Mouse (Mus musculus): ENCODE measurements around the gene Il17rd. TPM values are rescaled to one million over a fixed set of nuclear protein-coding genes. Genes with fewer than 3 reads are reported as not detected.
A peak's percentile ranks its signal among the peaks of the same experiment; 100 is the strongest.

Il17rd gene
- total RNA-seq, 2 experiments from 2014 or later = 0.11 TPM; not detected in 1

DNA sequence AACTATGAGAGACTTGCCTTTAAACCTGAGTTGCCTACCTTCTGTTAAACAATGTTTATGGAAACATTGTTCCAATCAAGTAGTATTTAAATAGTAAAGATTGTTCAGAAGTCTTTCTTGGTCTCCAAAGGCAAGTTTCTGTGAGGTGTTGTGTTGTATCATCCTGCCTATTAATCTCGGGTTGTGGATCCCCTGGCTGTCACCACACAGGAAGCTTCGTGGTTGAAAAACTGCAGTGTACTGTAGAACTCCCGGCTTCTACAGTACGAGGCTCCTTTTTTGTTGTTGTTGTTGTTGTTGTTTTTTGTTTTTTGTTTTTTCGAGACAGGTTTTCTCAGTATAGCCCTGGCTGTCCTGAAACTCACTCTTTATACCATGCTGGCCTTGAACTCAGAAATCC lies 46.7 kb downstream of the Il17rd start:
- no peak for ATAC-seq (ENCODE audit: poor library complexity, severe bottlenecking)

DNA sequence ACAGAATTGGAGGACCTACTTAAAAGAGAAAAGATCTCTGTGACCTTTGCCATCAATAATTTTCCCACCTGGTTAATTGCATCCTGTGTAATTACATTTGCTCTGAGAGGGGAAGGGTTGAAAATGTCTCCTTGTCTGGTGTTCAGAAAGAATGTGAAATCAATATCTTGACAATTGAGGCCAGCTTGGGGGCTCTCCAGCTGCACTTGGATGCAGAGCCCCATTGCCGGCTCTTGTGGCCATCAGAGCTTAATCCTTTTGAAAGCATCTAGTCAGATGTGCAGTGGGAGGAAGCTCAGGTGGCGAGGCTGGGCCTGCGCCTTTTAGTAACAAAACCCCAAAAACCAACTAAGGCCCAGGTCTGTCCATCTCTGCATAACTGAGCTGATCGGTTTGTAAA lies 47.3 kb downstream of the Il17rd start:
- ATAC-seq (ENCODE audit: poor library complexity, severe bottlenecking) = no peak

DNA sequence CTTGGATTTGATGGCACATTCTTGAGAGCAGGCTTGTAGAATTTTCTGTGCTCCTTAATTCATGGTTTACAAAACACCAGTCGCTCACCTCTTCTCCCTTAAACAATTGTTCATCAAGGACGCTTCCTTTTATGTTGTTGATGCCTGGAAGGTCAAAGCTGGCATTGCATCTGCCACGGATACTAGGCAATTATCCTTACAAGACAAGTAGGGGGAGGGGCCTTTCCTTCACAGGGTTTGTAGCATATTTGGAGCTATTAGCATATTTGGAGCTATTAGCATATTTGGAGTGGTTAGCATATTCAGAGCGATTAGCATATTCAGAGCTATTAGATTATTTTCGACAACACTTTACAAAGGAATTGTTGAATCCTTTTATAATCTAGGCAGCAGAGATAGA lies 55.5 kb downstream of the Il17rd start:
- no peak for ATAC-seq (ENCODE audit: poor library complexity, severe bottlenecking)

DNA sequence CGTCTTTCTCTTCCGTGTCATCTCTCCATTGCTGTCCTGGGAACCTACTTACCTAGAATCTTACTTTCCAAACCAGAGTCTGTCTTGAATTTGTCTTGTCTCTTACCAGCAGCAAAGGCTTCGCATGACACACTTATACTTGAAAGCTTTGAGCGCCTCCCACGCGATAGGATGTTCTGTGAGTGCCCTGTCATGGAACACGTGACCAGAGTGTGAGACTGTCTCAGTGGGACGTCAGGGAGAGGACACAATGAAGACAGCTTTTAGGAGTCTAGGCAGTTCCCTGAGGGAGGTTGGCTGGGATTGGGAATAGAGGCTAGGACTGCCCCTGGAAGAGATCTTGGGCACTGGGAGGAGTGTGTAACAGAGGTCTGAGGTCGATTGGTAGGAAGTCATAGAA lies 57.4 kb downstream of the Il17rd start:
- ATAC-seq (ENCODE audit: poor library complexity, severe bottlenecking) = no peak

DNA sequence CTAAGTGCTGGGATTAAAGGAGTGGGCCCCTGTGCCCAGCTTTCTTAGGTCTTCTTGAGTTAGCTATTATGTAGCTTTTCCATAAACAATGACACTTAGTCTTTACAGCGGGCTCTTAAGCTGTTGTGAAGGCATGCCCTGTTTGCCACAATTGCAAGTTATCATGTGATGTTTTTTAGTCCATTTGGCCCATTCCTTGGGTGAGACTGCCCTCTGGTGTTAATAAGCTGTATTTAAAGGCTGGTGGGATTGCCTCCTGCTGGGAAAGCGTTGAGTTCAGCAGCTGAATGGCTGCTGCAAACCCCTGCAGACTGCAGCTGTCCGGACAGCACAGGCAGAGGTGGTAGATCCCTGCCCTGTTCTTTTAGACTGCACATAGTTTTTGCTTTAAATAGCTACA lies 58.0 kb downstream of the Il17rd start:
- peak; percentile 68 for ATAC-seq (ENCODE audit: poor library complexity, severe bottlenecking)

DNA sequence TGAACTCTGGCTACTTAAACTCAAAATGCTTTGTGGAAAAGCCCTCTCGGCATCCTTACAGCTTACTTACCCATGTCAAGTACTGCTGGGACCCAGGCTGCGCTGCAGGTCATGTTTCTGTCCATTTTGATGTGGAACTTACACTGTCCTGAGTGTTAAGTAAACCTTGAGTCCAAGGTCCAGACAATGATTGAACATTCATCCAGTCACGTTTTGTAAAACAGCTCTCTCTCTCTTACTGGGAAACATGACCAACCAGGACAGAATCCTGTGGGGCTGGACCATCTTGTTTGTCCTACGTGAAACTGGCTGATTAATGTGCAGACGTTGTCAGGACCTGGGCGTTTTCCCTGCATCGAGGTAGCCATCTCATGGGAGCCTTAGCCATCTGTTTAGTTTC lies 63.0 kb downstream of the Il17rd start:
- no peak for ATAC-seq (ENCODE audit: poor library complexity, severe bottlenecking)

DNA sequence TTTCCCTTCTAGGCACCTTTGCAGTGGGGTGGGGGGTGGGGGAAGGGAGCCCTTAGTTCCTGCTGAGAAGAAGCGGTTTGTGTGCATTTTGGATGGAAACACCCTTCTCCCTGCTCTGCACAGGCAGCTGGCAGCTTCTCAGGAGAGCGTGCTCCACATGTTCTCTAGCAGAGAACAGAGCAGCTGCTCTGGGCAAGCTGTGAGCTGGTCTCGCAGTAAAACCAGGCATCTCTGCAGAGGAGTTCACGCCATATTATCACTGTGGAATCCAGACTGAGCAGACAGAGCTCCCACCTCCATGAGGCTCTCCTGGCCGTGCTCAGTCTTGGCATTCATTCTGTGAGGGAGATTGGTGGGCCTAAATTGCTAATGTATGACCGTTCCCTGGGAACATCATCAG lies 64.0 kb downstream of the Il17rd start:
- ATAC-seq (ENCODE audit: poor library complexity, severe bottlenecking) = no peak

DNA sequence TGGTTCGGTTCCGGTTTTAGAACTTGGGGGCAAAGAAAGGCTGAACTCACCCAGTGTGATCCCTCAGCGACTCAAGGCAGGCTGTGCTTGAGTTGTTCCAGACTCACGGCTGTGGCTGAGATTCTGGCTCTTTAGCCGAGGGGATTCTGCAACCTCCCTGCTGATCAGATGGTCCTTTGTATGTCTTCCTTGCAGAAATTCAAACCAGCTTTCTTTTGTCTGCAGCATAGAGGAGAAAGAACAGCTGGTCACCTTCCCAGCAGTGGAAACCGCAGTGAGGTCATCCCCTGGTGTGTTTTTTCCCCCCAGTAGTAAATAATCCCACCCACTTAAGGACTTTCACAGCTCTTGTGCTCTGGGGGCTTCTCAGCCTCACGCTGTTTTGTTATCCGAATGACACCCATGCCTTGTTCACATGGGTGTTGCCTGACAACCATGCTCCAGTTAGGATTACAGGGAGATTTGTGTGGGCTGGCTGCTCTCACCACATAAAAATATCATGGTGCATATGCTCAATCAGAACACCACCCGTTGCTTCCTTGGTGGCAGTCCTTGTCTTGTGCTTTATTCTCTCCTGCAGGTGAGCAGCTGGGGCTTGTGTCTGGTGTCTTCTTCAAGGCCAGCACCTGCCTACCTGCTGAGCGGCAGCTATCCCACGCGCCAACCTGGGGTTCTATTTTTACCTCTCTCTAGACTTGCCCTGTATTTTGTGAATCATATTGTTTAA lies 67.2 kb downstream of the Il17rd start:
- ATAC-seq (ENCODE audit: poor library complexity, severe bottlenecking) = no peak

DNA sequence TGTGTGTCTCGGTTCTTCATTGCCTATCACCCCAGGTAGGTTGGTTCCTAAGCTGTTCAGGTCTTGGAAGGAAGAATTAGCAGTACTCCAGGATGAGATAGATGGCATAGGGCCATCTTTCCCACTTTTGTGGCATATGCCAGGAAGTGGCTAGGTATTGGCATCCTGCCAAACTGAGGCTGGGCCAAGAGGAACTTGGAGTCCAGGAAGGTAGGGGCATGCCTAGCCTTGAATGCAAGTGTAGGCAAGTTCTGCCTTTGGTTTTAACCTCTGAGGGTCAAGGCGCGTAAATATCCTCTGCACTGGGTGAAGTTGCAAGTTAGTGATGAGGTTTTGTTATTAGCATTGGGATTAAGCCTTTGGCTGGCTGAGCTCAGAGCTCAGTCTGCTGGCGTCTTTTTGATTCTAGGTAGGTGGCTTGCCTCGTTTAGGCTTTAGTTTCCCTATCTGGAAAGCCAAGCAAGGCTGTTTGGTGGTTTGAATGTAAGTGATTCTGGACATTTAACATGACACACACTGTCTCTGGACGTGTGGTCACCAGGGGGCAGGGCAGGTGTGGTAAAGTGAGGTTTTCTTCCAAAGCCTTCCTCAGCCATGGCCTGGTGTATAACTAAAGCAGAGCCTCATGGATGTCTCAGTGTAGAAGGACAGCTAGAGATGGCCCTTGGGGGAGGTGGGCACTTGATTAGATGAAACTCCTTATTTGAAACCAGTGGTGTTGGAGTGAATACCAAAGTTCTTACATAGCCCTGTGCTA lies 70.2 kb downstream of the Il17rd start:
- no peak for ATAC-seq (ENCODE audit: poor library complexity, severe bottlenecking)

DNA sequence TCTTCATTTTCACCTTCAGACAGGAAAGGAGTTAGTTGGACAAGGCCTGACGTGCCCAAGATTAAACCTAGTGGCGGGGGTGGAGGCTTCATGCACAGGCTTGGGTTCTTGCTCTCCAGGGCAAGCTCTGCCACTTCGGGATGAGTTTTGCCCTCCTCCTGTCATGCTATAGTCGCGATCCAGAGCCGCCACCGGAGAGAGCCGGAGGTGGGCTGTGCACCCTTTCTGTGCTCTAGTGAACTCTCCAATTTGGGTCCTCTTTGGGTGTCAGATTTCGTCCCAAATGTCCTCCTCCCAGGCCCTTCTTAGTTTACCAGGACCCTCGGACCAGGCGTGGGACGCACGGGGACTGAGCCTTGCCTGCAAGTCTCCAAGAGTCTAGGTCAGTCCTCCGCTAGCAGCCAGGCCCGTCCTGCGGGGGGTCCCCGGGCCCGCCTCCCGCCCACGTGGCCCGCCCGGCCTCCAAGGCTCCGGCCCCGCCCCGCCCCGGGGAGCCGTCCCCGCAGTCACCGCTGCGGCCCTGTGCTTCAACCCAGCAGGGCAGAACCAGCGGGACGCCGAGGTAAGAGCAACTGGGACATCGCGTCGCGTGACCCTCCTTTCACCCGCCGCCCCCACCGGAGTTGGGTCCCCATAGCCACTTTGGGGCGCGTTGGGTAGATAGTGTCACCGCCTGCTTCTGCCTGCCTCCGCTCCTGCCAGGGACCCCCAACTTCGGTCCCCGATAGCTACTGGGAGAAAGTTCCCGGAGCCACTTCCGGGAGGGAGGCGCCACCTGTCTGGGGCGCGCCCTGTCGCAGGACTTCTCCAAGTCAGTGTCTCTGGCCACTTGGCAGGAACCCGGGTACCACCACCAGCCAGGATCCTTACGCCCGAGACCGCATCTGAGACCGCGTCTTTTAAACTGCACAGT lies 75.9 kb downstream of the Il17rd start, which contains the start of gene Arhgef3:
TSS of gene Arhgef3 (plus strand) at position 538 of the 913 bp plus-strand sequence.
- no peak for ATAC-seq (ENCODE audit: poor library complexity, severe bottlenecking)

DNA sequence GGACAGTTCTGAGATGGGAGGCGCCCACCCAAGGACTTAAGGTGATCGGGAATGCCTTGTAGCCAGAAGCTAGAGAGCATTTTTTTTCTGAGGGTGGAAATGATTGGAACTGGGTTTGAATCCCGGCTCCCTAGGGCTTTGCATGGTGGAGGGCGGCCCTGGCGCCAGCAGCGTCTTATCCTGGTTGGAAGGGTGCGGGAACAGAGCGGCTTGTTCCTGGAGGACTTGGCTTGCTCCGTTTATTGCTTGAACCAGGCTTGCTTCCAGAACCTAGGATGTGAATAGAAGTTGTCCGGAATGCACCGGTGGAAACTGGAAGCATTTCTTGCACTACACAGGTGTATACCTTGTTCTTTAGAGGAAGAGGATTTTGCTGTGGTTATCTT lies 76.5 kb downstream of the Il17rd start:
- ATAC-seq (ENCODE audit: poor library complexity, severe bottlenecking) = no peak

DNA sequence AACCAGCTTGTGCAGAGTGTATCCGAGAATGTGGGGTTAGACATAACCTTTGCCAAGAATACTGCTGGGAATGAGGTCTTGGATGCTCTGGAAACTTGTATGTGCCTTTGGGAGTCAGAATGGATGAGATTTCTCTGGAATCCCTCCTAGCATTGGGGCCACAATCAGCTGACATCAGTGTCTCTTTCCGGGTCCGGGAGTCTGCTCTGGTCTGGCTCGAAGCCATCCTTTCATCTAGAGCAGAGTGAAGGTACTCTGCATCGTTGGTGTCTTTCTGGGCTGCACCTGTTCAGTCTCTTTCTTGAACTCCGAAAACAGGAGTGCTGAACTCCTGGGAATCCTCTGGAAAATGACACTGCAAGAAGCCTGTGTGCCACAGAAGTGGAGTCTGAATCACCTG lies 77.2 kb downstream of the Il17rd start:
- ATAC-seq (ENCODE audit: poor library complexity, severe bottlenecking) = no peak

DNA sequence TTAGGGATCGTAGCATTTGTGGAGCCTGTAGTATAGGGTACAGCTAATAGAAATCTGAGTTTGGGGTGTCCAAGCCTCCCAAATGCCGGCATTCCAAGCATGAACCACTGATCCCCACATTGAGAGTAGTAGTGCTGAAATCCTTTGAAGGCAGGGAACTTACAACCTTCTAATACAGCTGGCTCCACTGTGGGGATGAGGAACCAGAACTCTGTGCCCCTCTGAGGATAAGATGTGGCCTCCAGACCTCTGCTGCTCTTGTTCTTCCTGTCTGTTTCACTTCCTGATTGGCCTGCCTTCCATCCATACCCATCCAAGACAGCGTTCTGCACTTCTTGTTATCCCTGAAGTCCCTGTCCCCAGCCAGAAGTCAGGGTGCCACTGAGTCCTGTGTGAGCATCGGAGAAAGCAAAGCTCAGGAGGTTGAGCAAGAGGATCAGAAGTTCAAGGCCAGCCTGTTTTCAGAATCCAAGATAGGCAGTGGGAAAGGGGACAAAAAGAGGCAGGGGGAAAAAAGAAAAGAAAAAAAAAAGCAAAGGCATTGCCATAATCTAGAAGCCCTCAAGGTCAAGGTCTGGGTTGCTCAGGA lies 77.9 kb downstream of the Il17rd start:
- peak; percentile 57 for ATAC-seq (ENCODE audit: poor library complexity, severe bottlenecking)

DNA sequence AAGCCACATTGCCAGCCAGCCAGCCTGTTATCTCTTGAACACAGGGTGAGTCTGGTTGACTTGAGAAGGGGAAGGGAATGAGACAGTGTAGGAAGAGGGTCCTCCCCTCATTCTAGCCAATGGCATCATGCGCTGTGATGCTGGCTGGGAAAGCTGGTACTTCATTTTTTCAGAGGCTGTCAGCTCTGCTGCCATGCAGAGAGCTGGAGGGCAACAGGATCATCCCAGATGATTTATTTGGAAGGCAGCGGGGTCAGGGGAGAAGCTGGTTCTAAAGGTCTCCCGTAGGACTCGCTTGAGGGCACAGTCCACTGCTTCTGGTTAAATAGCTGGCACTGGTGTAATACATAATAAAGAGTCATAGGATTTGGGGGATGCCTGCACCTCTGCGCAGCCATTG lies 79.8 kb downstream of the Il17rd start:
- ATAC-seq (ENCODE audit: poor library complexity, severe bottlenecking) = no peak

DNA sequence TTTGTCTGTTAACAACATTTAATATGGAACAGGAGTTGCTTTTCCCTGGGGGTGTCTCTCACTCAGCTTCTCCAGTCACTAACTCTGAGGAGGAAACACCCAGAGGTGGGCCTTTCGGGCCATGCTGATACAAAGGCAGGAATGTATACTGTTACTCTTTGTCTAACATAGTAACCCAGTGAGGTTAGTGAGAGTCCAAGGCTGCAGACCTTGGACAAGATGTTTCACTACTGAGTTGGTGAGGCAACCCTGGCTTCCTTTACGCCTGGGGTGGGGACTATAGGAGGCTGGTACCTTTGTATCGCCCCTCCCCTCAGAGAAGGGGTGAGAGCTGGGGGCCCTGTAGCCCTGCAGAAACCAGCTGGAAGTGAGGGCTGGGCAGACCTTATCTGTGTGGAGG lies 83.9 kb downstream of the Il17rd start:
- no peak for ATAC-seq (ENCODE audit: poor library complexity, severe bottlenecking)

DNA sequence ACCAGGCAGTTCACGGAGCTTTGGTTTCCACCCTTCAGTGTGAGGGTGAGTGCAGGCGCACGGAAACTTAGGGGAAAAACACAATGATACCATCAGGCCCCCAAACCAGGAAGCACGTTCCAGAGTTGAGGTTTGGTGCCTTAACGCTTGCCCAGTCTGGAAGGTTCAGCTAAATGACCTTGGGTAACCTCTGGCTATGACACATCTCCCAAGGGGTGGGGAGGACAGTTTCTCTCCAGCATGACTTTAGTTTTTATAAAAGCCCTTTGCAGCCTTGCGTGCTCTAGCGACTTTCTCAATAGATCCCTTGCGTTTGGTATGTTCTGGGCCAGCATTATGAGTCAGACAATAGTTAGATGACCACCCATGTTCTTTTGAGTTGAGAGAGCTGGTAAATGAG lies 84.8 kb downstream of the Il17rd start:
- ATAC-seq (ENCODE audit: poor library complexity, severe bottlenecking) = 0 out of 2 replicates have a peak, but pooled peaks have one; percentile 18

DNA sequence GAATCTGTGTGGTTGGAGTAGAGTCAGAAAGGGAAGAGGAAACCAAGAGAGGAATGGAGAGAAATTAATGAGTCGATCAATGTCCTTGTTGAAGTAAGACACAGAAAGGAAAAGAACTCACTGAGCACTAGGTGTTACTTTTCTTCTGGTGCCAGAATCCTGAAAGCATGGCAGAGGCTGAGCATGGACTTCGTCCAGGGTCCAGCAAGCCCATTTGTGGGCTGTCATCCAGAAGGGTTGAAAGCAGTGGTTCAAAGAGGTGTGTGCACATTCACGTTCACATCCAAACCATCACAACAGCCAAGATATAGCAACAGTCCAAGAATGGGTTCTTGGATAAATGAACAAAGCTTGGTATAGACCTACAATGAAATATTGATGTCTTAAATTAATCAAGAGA lies 91.3 kb downstream of the Il17rd start:
- ATAC-seq (ENCODE audit: poor library complexity, severe bottlenecking) = no peak

DNA sequence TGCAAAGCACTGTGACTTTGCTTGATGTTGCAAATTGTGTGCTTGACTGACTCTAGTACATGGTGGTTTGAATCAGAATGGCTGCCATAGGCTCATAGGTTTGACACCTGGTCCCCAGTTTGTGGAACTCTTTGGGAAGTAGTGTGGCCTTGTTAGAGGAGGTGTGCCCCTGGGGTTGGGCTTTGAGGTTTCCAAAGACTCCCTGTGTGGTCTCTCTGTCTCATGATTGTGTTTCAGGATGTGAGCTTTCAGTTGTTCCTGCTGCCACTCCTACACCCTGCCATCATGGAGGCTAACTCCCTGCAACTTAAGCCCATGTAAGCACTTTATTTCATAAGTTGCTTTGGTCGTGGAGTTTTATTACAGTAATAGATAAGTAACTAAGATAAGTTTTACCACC lies 91.9 kb downstream of the Il17rd start:
- ATAC-seq (ENCODE audit: poor library complexity, severe bottlenecking) = no peak

DNA sequence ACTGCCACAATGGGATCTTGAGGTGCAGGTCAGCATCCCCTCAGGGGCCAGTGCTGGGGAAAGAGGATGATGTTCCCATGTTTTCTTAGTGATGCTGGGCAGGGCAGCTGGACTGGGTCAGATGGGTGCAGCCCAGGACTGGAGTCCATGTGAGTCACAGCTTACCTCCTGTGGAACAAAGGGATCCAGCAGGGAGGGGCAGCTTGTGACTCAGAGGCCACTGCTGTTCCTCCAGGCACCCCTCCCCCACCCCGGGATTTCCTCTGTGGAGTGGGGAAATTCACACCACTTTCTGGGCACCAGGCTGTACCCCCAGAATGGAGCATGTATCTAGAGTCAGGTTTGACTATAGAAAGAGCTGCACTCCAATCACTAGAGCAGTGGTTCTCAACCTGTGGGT lies 92.8 kb downstream of the Il17rd start:
- no peak for ATAC-seq (ENCODE audit: poor library complexity, severe bottlenecking)

DNA sequence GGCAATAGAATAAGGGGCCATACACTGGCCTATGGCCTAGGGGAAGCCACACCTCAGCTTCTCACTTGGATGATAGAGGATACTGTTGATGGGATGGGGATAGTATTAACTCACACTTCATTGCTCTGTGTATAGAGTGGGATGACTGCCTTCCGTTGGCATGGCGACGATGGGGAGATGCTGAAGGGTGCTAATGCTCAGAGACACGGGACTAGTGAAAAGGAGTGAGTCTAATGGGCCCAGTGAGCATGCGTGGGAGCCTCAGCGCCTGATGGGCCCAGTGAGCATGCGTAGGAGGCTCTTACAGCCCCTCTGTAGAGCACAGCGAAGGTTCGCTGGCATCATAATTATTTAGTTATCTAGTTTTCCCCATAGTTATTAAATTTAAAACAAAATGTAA lies 100.2 kb downstream of the Il17rd start:
- ATAC-seq (ENCODE audit: poor library complexity, severe bottlenecking) = no peak

DNA sequence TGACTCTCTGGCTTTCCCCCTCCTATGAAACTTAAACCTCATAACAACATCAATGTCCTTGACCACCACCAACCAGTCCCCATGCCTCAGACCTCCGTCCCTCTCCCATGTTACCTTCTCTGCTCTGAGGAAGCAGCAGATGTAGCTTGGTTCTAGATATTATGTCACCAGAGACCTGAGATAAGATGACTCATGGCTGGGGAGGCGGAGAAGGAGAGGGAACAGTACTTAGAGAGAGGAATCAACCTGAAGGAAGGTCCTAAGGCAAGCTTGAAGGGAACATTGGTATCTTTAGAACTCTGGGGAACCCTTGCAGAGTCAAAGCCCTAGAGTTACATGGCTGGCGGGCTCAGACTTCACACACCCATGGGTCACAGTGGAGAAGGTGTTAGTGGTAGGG lies 101.2 kb downstream of the Il17rd start:
- no peak for ATAC-seq (ENCODE audit: poor library complexity, severe bottlenecking)
